Mouse (Mus musculus) intestine, embryonic 14.5 days (tissue): Measurements from ENCODE around the gene Ube2t. TPM values are rescaled to one million over a fixed set of nuclear protein-coding genes. Genes with fewer than 3 reads are reported as not detected.
A peak's percentile ranks its signal among the peaks of the same experiment; 100 is the strongest.

Experiments
- ATAC-seq: fragments of 200-750 bp; cut with Nextera tagmentation; replicated peaks from 2 replicates; pipeline ENCODE4 v1.8.0; 2017; ENCODE audit warnings: low read depth, moderate number of reproducible peaks, moderate TSS enrichment, moderate library complexity; ENCODE audit not compliant: low FRiP score, low TSS enrichment
- DNase-seq: peaks from one replicate; pipeline ENCODE4 v3.0.0-alpha.2; 2018; ENCODE audit warnings: low spot score
- H3K27ac ChIP-seq: fragments of 300-500 bp; sonication (generic); 2 replicates; pipeline ENCODE4 v1.5.1; 2014; ENCODE audit warnings: low read depth, mild to moderate bottlenecking, control low read depth
- H3K27me3 ChIP-seq: fragments of 300-500 bp; sonication (generic); replicated peaks from 2 replicates; pipeline ENCODE4 v1.6.1; 2014; ENCODE audit warnings: low read length, control low read depth; ENCODE audit not compliant: control insufficient read depth, insufficient read depth
- H3K36me3 ChIP-seq: fragments of 300-500 bp; sonication (generic); 2 replicates; pipeline ENCODE4 v1.6.1; 2014; ENCODE audit warnings: low read length, control low read depth; ENCODE audit not compliant: control insufficient read depth, insufficient read depth
- H3K4me1 ChIP-seq: fragments of 300-500 bp; sonication (generic); replicated peaks from 2 replicates; pipeline ENCODE4 v1.6.1; 2014; ENCODE audit warnings: low read length, control low read depth, mixed read lengths; ENCODE audit not compliant: control insufficient read depth, insufficient read depth
- H3K4me2 ChIP-seq: fragments of 300-500 bp; sonication (generic); 2 replicates; pipeline ENCODE4 v1.6.1; 2014; ENCODE audit warnings: low read length
- H3K4me3 ChIP-seq: fragments of 300-500 bp; sonication (generic); 2 replicates; pipeline ENCODE4 v1.5.1; 2014; ENCODE audit warnings: low read depth, low read length, control low read depth, mixed read lengths
- H3K9ac ChIP-seq: fragments of 300-500 bp; sonication (generic); 2 replicates; pipeline ENCODE4 v1.6.1; 2014; ENCODE audit warnings: mild to moderate bottlenecking, low read length
- H3K9me3 ChIP-seq: fragments of 300-500 bp; sonication (generic); 2 replicates; pipeline ENCODE4 v1.6.1; 2016; ENCODE audit warnings: low read length, control low read depth; ENCODE audit not compliant: control insufficient read depth
- WGBS: fragments of 180-500 bp; shearing (Covaris S2); extraction: QIAGEN DNeasy Blood & Tissue Kit; methylation state at CpG from one replicate; pipeline ENCODE4 v1.1.7; 2014; 5-methylcytosine and 5-hydroxymethylcytosine counted together
- polyA plus RNA-seq: library from polyadenylated mRNA; unstranded; fragments of >200 nt; fragmentation: Nextera tagmentation; extraction: Ambion mirVana; gene quantifications from 2 replicates; pipeline ENCODE4 v1.2.1, GENCODE M21; 2014

Ube2t gene
- polyA plus RNA-seq = 32.9 and 36.8 TPM in 2 replicates

DNA sequence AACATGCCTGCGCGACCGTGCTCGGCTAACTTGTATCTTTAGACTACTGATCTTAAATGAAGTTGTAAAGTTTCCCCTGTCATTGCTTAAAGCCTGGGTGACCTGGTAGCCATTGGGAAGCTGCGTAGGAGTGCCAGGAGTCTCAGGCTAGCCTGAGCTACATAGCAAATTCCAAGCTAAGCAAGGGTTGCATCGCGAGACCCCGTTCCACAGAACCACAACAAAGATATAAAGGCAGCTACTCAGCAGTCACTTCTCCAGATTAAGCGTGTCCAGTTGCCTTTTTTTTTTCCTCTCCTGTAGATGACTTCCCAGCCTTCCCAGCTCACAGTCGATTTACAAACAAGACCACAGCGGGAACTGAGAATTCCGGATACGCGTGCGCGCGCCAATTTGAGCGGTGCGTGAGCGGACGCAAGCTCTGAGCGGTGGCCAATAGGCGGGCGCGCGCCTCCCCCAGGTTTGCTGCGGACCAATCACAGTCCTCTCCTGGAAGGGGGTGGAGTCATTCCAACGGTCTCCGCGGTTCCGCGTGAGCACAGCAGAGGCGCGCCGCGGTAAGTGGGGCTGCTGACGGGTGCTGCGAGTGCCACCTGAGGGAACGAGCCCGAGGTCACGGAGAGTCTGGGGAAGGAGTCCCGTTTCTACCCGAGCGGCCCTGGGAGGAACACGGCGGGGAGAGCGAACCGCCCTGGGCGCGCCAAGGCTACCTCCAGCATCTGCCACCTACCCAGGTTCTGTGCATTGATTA, at the start of gene Ube2t:
Gene Ube2t, plus strand, starts transcription at position 513 of the 751 bp plus-strand sequence.
- peak within 1 kb of the TSS; percentile 81 for H3K4me2 ChIP-seq
- H3K4me3 ChIP-seq = peak within 1 kb of the TSS; percentile 78
- peak; percentile 100 for ATAC-seq
- peak; percentile 96 for DNase-seq
- 2% methylated on average over 50 of the region's 50 CpGs for WGBS
- H3K27ac ChIP-seq = no peak within 1 kb of the TSS
- no peaks in the 10 kb centered on the region for H3K27me3 ChIP-seq
- peaks cover 3% of the 10 kb centered on the region; the same call in 1 of the 2 replicates for H3K4me1 ChIP-seq
- peak within 1 kb of the TSS; percentile 60 for H3K9ac ChIP-seq
- H3K36me3 ChIP-seq = 0 out of 2 replicates have a peak, but pooled peaks cover 4% of the 10 kb centered on the region
- H3K9me3 ChIP-seq = no peaks in the 10 kb centered on the region

DNA sequence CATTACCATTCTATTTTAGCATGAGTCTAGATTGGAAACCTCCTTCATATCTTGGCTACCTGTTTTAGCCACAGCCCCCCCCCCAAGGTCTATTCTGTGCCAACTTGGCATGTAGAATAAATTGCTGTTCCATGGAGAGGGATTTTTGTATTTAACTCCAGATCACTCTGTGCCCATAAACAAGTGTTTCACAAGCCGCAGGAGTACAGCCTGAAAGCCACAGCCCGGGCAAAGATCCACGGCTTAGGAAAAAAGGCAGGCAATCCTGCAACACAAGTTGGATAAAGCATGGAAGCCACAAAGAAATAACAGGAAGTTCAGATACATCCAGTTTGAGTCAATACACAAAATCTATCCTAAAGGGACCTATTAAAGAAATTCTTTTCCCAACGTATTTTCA, 48.8 kb upstream of the Ube2t start:
- H3K4me1 ChIP-seq = peaks cover 2% of the 10 kb centered on the region
- no peaks in the 10 kb centered on the region for H3K36me3 ChIP-seq
- H3K9me3 ChIP-seq = no peaks in the 10 kb centered on the region
- no peak overlapping the region for H3K27ac ChIP-seq
- no peak overlapping the region for H3K9ac ChIP-seq
- H3K4me3 ChIP-seq = no peak overlapping the region
- 93% methylated on average over 4 of the region's 4 CpGs for WGBS
- no peak for ATAC-seq
- H3K4me2 ChIP-seq = no peak overlapping the region
- no peak for DNase-seq
- no peaks in the 10 kb centered on the region for H3K27me3 ChIP-seq

DNA sequence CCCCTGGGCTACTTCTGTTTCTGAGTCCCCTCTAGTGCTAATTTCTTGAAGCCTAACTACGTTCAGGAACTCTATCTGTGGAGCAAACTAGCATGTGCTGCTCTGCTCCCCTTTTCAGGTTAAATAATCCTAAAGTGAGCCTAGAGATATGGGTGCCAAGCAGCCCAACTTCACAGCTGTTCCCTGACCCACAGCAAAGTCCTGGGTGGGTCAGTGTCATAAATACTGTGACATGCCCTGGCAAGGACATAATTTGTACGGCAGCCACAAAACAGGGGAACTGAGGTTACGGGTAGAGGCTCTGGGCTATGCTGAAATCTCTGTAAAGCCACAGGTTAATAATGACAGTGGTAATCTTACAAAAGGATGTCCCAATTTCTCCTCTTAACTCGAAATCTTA, 46.9 kb upstream of the Ube2t start:
- Histone ChIP-seq H3K36me3 (no peaks in the 10 kb centered on the region), H3K27ac (no peak overlapping the region), H3K9me3 (no peaks in the 10 kb centered on the region), H3K4me2 (no peak overlapping the region), H3K27me3 (no peaks in the 10 kb centered on the region), H3K4me3 (no peak overlapping the region), H3K9ac (no peak overlapping the region), H3K4me1 (no peaks in the 10 kb centered on the region)
- 83% methylated on average over 4 of the region's 4 CpGs for WGBS
- DNase-seq = no peak
- no peak for ATAC-seq

DNA sequence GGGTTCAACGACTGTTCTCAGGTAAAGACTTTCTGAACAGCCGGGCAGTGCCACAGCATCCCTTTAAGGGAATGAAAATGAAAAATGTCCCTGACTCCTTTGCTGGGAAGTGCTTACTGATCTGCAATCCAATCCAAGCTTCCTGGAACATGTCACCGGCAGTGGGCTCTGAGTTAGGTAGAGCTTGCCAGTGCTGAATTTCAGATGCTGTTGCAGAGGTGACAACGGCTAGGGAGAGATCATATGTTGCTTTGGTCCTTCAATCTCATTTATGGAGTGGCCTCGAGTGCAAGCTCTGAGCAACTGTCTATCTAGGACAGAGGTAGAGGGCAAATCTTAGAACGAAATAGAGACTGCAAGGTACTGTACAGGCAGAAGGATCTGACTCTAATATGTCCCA, 43.4 kb upstream of the Ube2t start:
- Histone ChIP-seq H3K4me1 (no peaks in the 10 kb centered on the region), H3K4me2 (no peak overlapping the region), H3K9me3 (no peaks in the 10 kb centered on the region), H3K27me3 (no peaks in the 10 kb centered on the region), H3K36me3 (no peaks in the 10 kb centered on the region), H3K4me3 (no peak overlapping the region), H3K27ac (no peak overlapping the region), H3K9ac (no peak overlapping the region)
- DNase-seq (no peak), ATAC-seq (no peak)
- WGBS = 86% methylated on average over 6 of the region's 6 CpGs

DNA sequence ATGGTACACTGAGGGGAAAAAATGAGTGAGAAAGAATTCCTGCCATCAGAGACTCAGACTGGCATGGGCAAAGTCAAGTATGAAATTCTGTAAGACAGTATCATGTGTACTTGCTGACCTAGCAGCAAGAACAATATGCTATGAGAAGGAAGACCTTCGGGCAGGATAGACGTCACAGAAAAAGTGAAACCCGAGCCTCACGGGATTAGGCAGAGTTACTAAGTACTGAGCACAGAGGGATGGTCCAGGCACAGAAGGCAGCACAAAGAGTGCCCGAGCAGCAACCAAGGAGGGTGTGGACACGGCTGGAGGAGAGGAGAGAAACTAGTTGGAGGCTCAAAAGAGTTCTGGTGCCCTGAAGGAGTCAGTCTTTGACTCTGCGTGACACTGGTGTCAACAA, 29.9 kb upstream of the Ube2t start:
- WGBS = 46% methylated on average over 7 of the region's 7 CpGs
- Histone ChIP-seq H3K27ac (no peak overlapping the region), H3K4me3 (no peak overlapping the region), H3K4me2 (no peak overlapping the region), H3K27me3 (no peaks in the 10 kb centered on the region), H3K9me3 (no peaks in the 10 kb centered on the region), H3K9ac (no peak overlapping the region), H3K4me1 (no peaks in the 10 kb centered on the region), H3K36me3 (no peaks in the 10 kb centered on the region)
- ATAC-seq (no peak), DNase-seq (no peak)

DNA sequence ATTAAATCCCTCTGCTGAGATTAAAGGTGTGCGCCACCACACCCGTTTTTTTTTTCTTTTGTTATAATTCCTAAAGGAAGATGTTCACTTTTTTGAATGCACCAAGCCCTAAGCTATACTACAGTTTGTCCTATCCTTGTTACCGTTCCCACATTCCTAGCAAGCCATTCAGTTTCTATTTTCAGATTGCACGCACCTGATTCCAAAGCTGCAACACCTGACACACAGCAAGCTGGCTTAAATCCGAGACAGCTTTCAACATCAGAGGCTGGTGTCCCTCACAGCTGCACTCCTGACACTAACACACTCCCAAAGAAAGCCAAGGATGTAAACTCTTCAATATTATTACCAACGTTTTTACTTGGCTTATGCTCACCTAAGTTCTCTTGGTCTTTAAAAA, 26.0 kb upstream of the Ube2t start:
- no peak for ATAC-seq
- Histone ChIP-seq H3K4me2 (no peak overlapping the region), H3K9ac (no peak overlapping the region), H3K4me1 (no peaks in the 10 kb centered on the region; the same call in 1 of the 2 replicates), H3K36me3 (no peaks in the 10 kb centered on the region), H3K9me3 (no peaks in the 10 kb centered on the region), H3K27ac (no peak overlapping the region), H3K27me3 (no peaks in the 10 kb centered on the region), H3K4me3 (no peak overlapping the region)
- 84% methylated on average over 6 of the region's 6 CpGs for WGBS
- no peak for DNase-seq

DNA sequence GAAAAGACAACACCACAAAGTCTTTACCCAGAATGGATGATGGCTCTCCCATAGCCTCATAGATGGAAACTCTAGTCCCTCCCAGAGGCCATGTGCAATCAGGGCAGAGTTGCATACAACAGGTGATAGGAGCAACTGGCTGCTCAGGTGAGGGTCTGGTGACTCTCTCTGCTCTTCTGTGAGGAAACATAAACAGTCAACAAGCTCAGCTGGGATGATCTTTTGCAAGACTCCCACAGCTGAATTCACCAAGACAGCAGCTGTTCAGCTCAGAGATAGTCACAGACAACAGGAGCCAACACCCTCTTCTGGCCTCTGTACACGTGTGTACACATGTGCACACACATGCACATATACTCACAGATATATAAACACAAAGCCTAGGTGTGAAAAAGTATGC, 24.1 kb upstream of the Ube2t start:
- ATAC-seq (no peak), DNase-seq (no peak)
- Histone ChIP-seq H3K9me3 (no peaks in the 10 kb centered on the region), H3K4me2 (no peak overlapping the region), H3K4me1 (no peaks in the 10 kb centered on the region; the same call in 1 of the 2 replicates), H3K4me3 (no peak overlapping the region), H3K9ac (no peak overlapping the region), H3K27me3 (no peaks in the 10 kb centered on the region), H3K36me3 (no peaks in the 10 kb centered on the region), H3K27ac (no peak overlapping the region)
- 76% methylated on average over 1 of the region's 1 CpGs for WGBS

DNA sequence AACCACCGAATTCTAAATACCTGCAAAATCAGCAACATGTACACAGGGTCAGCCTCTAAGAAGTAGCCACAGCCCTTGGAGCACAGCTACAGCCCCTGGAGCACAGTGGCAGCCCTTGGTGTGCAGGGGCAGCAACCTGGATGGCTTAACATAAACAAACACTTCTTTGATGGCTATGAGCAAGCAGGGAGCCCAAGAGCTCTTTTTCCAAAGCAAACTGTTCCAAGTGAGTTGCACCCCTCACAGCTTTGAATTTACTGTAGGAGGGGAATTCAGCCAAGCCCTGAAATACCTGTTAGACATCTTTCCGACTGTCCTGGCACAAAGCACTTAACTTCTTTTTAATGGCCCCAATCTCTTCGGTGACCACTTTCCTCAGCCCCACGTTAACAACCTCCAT, 21.5 kb upstream of the Ube2t start:
- 47% methylated on average over 4 of the region's 4 CpGs for WGBS
- no peaks in the 10 kb centered on the region for H3K9me3 ChIP-seq
- no peak overlapping the region for H3K9ac ChIP-seq
- H3K4me3 ChIP-seq = no peak overlapping the region
- no peaks in the 10 kb centered on the region; the same call in 1 of the 2 replicates for H3K4me1 ChIP-seq
- H3K4me2 ChIP-seq = no peak overlapping the region
- no peaks in the 10 kb centered on the region for H3K27me3 ChIP-seq
- H3K36me3 ChIP-seq = no peaks in the 10 kb centered on the region
- no peak for ATAC-seq
- no peak overlapping the region for H3K27ac ChIP-seq
- no peak for DNase-seq

DNA sequence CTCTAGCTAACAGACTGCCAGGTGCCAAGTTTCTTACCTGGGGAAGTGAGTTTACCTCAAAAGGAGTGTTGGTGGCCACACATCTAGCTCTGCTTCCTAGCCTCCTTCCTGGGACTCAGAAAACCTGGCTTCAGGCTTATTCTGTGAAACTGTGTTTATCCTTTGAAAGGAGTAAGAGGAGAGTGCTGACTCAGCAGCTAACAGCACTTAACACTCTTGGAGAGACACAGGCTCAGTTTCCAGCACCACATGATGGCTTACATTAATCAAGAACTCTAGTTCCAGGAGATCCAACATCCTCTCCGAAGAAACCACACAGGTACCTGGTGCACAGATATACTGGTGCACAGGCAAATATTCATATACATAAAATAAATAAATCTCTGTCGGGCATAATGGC, 19.5 kb upstream of the Ube2t start:
- Histone ChIP-seq H3K4me3 (no peak overlapping the region), H3K9me3 (no peaks in the 10 kb centered on the region), H3K4me1 (no peaks in the 10 kb centered on the region; the same call in 1 of the 2 replicates), H3K36me3 (no peaks in the 10 kb centered on the region), H3K4me2 (no peak overlapping the region), H3K27me3 (no peaks in the 10 kb centered on the region), H3K9ac (no peak overlapping the region), H3K27ac (no peak overlapping the region)
- ATAC-seq (no peak), DNase-seq (no peak)
- WGBS = 92% methylated on average over 2 of the region's 2 CpGs
